Comparison of ENCODE assay signal across 8 mouse cellular contexts in genomic region chr9:105553629-105554438, GRCm38 (mm10). TPM values are rescaled to one million over a fixed set of nuclear protein-coding genes. Genes with fewer than 3 reads are reported as not detected.
A peak's percentile ranks its signal among the peaks of the same experiment; 100 is the strongest.
DNase-seq lines count a peak whose midpoint lies in the region; ATAC-seq and TF ChIP-seq lines count a peak whose summit lies in the region.
"Had no signal": no experiment of that assay in that cellular context is flagged by ENCODE, and none has a peak within 500 bp of the region (broad histone marks: within the 10 kb centered on the region; RNA-seq: fewer than 3 reads in every experiment).

No protein-coding gene starts in this region.

- peak overlapping the region; percentile 3; the same call in 1 of the 2 replicates for H3K4me3 ChIP-seq in forebrain, embryonic 11.5 days (ENCODE audit: low read depth, low read length)
- peak overlapping the region; percentile 11; the same call in 1 of the 2 replicates for H3K4me3 ChIP-seq in limb, embryonic 14.5 days (replicated peaks; ENCODE audit: low read length)
- H3K4me3 ChIP-seq: myocyte had no signal

- WGBS in forebrain, embryonic 11.5 days = 7% methylated on average over 24 of the region's 24 CpGs
- WGBS in limb, embryonic 14.5 days = 10% methylated on average over 24 of the region's 24 CpGs

- peak overlapping the region; percentile 37; the same call in 1 of the 2 replicates for H3K9ac ChIP-seq in forebrain, embryonic 11.5 days (ENCODE audit: low read length)
- peak overlapping the region; percentile 14; the same call in 1 of the 2 replicates for H3K9ac ChIP-seq in limb, embryonic 14.5 days (ENCODE audit: low read depth, low read length, severe bottlenecking)

- DNase-seq in retina, postnatal 1 day = peak; percentile 19
- no peak for DNase-seq in retina, embryonic 14.5 days (ENCODE audit: low spot score)
- peak; percentile 57 for DNase-seq in forebrain, embryonic 11.5 days (ENCODE audit: low spot score)
- no peak for DNase-seq in limb, embryonic 14.5 days (ENCODE audit: low spot score)
- no peak for DNase-seq in left cerebral cortex, adult 18-20 months (ENCODE audit: low spot score in 2 of 2)
- DNase-seq in thymus, postnatal 25 days = no peak
- DNase-seq in spleen, adult 18-20 months = no peak

- H3K27me3 ChIP-seq in forebrain, embryonic 11.5 days (ENCODE audit: control insufficient read depth, insufficient read depth, low read length) = no peaks in the 10 kb centered on the region
- H3K27me3 ChIP-seq in limb, embryonic 14.5 days (ENCODE audit: control insufficient read depth, insufficient read depth, low read length) = no peaks in the 10 kb centered on the region

- no peaks in the 10 kb centered on the region for H3K36me3 ChIP-seq in forebrain, embryonic 11.5 days (ENCODE audit: control insufficient read depth, insufficient read depth, low read length)
- no peaks in the 10 kb centered on the region for H3K36me3 ChIP-seq in limb, embryonic 14.5 days (ENCODE audit: control insufficient read depth, insufficient read depth, low read length)

- TF ChIP-seq POLR2A in limb, embryonic 14.5 days (IDR thresholded peaks at IDR 0.05; ENCODE audit: borderline replicate concordance, extremely low read depth, insufficient read depth, insufficient read length) = no peak

- H3K9me3 ChIP-seq in forebrain, embryonic 11.5 days (ENCODE audit: control insufficient read depth, low read length) = no peaks in the 10 kb centered on the region
- H3K9me3 ChIP-seq in limb, embryonic 14.5 days (ENCODE audit: control insufficient read depth, low read length) = no peaks in the 10 kb centered on the region

- H3K4me1 ChIP-seq in forebrain, embryonic 11.5 days (replicated peaks; ENCODE audit: control insufficient read depth, insufficient read depth, low read length) = peaks cover 9% of the 10 kb centered on the region; the same call in 1 of the 2 replicates
- 0 out of 2 replicates have a peak, but pooled peaks cover 4% of the 10 kb centered on the region for H3K4me1 ChIP-seq in limb, embryonic 14.5 days (ENCODE audit: control insufficient read depth, insufficient read depth, low read length)

- ATAC-seq in forebrain, embryonic 11.5 days (replicated peaks; ENCODE audit: low FRiP score) = 0 out of 2 replicates have a peak, but pooled peaks have one; percentile 26
- no peak for ATAC-seq in limb, embryonic 14.5 days (ENCODE audit: low FRiP score, low read depth)

- peak overlapping the region; percentile 45; the same call in 1 of the 2 replicates for H3K4me2 ChIP-seq in forebrain, embryonic 11.5 days (ENCODE audit: low read depth, low read length, severe bottlenecking)
- H3K4me2 ChIP-seq in limb, embryonic 14.5 days (replicated peaks; ENCODE audit: low read depth, low read length, severe bottlenecking) = peak overlapping the region; percentile 37

- H3K27ac ChIP-seq in forebrain, embryonic 11.5 days (ENCODE audit: low read depth, low read length) = no peak overlapping the region
- H3K27ac ChIP-seq in limb, embryonic 14.5 days (replicated peaks; ENCODE audit: low read depth, low read length) = no peak overlapping the region

RNA-seq across cellular contexts. Expression of gene Atp2c1, which starts 26.7 kb away (rescaled TPM):
- 59.3 and 69.5 TPM in 2 replicates for polyA plus RNA-seq in forebrain, embryonic 11.5 days (2014; fragmentation: Nextera tagmentation; extraction: Ambion mirVana)
- 53.0 TPM in 2 replicates for polyA plus RNA-seq in limb, embryonic 14.5 days (2012; rRNA removed)
- polyA plus RNA-seq in limb, embryonic 14.5 days (2014; fragmentation: Nextera tagmentation; extraction: Ambion mirVana) = 53.3 and 62.8 TPM in 2 replicates
- 100 to 1,000 TPM; 202 to 204 TPM for total RNA-seq in left cerebral cortex, adult 18-20 months (2021)

Comparison
In these comparisons a context has a peak if more than half of its experiments do, and no peak if none do; other contexts are left out.
1. DNase-seq: peak in retina, postnatal 1 day (single experiment) and forebrain, embryonic 11.5 days (single experiment); none in retina, embryonic 14.5 days (single experiment), limb, embryonic 14.5 days (single experiment), left cerebral cortex, adult 18-20 months (0 of 2), thymus, postnatal 25 days (single experiment) and spleen, adult 18-20 months (0 of 2).